Mouse (Mus musculus) intestine, embryonic 16.5 days (tissue): ENCODE measurements at regions not wholly inside any gene's neighbourhood (a gene's known extent, or its start where the extent isn't known, plus 50 kb on each side); places are given as distances from the start of the nearest gene placed in this dataset.

Experiments used
- ATAC-seq: fragments of 200-750 bp; cut with Nextera tagmentation; 2 replicates; pipeline ENCODE4 v1.8.0; 2017; ENCODE audit warnings: moderate TSS enrichment, moderate library complexity
- H3K27ac ChIP-seq: fragments of 300-500 bp; sonication (generic); 2 replicates; pipeline ENCODE4 v1.5.1; 2014; ENCODE audit warnings: mild to moderate bottlenecking, low read length
- H3K27me3 ChIP-seq: fragments of 300-500 bp; sonication (generic); replicated peaks from 2 replicates; pipeline ENCODE4 v1.6.1; 2014; ENCODE audit warnings: low read length, control low read depth, mixed read lengths; ENCODE audit not compliant: control insufficient read depth, insufficient read depth
- H3K36me3 ChIP-seq: fragments of 300-500 bp; sonication (generic); 2 replicates; pipeline ENCODE4 v1.6.1; 2014; ENCODE audit warnings: low read length, control low read depth; ENCODE audit not compliant: control insufficient read depth, insufficient read depth
- H3K4me1 ChIP-seq: fragments of 300-500 bp; sonication (generic); 2 replicates; pipeline ENCODE4 v1.6.1; 2014; ENCODE audit warnings: low read length, control low read depth, mixed read lengths; ENCODE audit not compliant: control insufficient read depth, insufficient read depth
- H3K4me2 ChIP-seq: fragments of 300-500 bp; sonication (generic); 2 replicates; pipeline ENCODE4 v1.6.1; 2014; ENCODE audit warnings: low read depth, low read length, control low read depth
- H3K4me3 ChIP-seq: fragments of 300-500 bp; sonication (generic); 2 replicates; pipeline ENCODE4 v1.5.1; 2014; ENCODE audit warnings: mild to moderate bottlenecking, low read length
- H3K9ac ChIP-seq: fragments of 300-500 bp; sonication (generic); 2 replicates; pipeline ENCODE4 v1.6.1; 2014; ENCODE audit warnings: low read depth, low read length
- H3K9me3 ChIP-seq: fragments of 300-500 bp; sonication (generic); 2 replicates; pipeline ENCODE4 v1.6.1; 2016; ENCODE audit warnings: low read length, control low read depth; ENCODE audit not compliant: control insufficient read depth
- WGBS: fragments of 180-500 bp; shearing (Covaris S2); extraction: QIAGEN DNeasy Blood & Tissue Kit; methylation state at CpG from one replicate; pipeline ENCODE4 v1.1.7; 2014; 5-methylcytosine and 5-hydroxymethylcytosine counted together

DNA sequence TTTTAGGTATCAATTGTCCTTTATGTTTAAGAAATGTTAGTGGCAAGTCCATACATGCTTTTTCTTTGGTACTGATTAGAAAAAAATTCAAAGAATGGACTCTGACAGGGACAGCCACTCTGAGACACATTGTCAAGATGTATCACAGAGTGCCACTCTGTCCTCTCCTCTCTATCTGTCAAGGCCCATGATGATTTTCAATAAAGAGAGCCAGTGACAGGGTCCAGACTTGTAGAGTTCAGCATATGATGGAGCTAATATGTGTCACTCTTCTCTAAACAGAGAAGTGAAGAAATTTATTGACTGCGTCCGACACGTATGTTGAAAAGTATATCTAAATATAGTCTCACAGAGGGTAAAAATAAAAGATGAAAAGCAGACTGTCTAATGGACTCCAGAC is 672.2 kb upstream of the 4930452B06Rik start:
- WGBS: 55% methylated on average over 3 of the region's 3 CpGs
- ATAC-seq: no peak
- no peaks in the 10 kb centered on the region for H3K9me3 ChIP-seq
- no peak overlapping the region for H3K9ac ChIP-seq
- no peak overlapping the region for H3K27ac ChIP-seq
- H3K36me3 ChIP-seq: no peaks in the 10 kb centered on the region
- no peak overlapping the region for H3K4me3 ChIP-seq
- no peaks in the 10 kb centered on the region for H3K27me3 ChIP-seq
- no peaks in the 10 kb centered on the region for H3K4me1 ChIP-seq
- no peak overlapping the region for H3K4me2 ChIP-seq

GRCm38 (mm10) chr14:9337107-9337506 is 671.1 kb upstream of the 4930452B06Rik start:
- Histone ChIP-seq H3K4me1 (no peaks in the 10 kb centered on the region), H3K4me3 (no peak overlapping the region), H3K27ac (no peak overlapping the region), H3K9me3 (no peaks in the 10 kb centered on the region), H3K27me3 (no peaks in the 10 kb centered on the region), H3K9ac (no peak overlapping the region), H3K4me2 (no peak overlapping the region), H3K36me3 (no peaks in the 10 kb centered on the region)
- WGBS: 75% methylated on average over 3 of the region's 3 CpGs
- ATAC-seq: no peak

DNA sequence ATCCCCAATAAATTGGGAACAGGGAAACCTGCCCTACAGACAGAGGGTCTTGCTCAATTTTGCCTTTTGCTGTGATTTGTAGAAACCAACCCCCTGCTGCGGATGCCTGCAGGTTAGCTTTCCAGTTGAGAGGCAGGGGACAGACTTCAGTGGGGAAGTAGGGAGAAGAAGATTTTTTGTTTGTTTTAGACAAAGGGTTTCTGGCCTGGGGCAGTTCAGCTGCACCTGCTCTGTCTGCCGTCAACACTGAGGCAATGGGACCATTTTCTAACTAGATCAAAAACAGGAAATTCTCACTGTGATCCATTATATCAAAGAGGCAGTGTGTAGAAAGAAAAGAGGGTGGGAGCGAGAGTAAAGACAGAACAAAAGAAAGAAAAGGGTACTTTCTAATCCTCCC is 665.6 kb upstream of the 4930452B06Rik start:
- Histone ChIP-seq H3K4me1 (no peaks in the 10 kb centered on the region), H3K9me3 (no peaks in the 10 kb centered on the region), H3K4me2 (no peak overlapping the region), H3K36me3 (no peaks in the 10 kb centered on the region), H3K27ac (no peak overlapping the region), H3K9ac (no peak overlapping the region), H3K27me3 (no peaks in the 10 kb centered on the region), H3K4me3 (no peak overlapping the region)
- ATAC-seq: no peak
- WGBS: 60% methylated on average over 3 of the region's 3 CpGs

GRCm38 (mm10) chr14:9330767-9331166 is 664.7 kb upstream of the 4930452B06Rik start:
- no peak overlapping the region for H3K27ac ChIP-seq
- no peak for ATAC-seq
- H3K27me3 ChIP-seq: no peaks in the 10 kb centered on the region
- H3K4me1 ChIP-seq: no peaks in the 10 kb centered on the region
- H3K9ac ChIP-seq: no peak overlapping the region
- H3K4me3 ChIP-seq: no peak overlapping the region
- H3K36me3 ChIP-seq: no peaks in the 10 kb centered on the region
- H3K9me3 ChIP-seq: no peaks in the 10 kb centered on the region
- H3K4me2 ChIP-seq: no peak overlapping the region

DNA sequence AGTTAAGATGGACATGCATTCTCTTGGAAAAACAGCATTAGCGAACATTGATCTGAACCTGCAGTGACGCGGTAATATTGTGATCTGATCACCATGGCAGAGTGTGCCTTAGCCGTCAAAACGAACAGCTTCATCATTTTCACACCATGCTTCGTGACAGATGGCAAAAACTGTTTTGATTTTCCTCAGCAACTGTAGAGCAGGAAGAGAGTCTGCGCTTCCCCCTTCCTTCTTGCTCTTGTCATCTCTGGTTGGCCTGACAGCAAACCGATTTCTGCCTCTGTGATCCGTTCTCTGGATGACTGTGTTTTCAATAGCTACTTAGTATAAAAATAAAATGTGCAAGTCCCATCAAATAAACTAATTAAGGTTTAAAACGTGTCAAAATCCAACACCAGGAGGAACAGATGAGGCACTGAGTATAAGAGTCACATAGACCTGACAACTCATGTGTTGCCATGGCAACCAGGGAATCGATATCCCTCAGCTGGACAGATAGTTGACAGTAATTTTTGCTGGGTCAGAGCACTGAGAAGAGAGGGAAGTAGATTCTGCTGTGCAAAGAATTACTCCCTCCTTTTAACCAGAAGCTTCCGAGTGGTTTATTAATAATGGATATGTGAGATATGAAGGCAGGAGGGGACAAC is 663.9 kb upstream of the 4930452B06Rik start:
- Histone ChIP-seq H3K36me3 (no peaks in the 10 kb centered on the region), H3K4me1 (no peaks in the 10 kb centered on the region), H3K4me3 (no peak overlapping the region), H3K27ac (no peak overlapping the region), H3K9me3 (no peaks in the 10 kb centered on the region), H3K9ac (no peak overlapping the region), H3K27me3 (no peaks in the 10 kb centered on the region), H3K4me2 (no peak overlapping the region)
- 78% methylated on average over 12 of the region's 12 CpGs for WGBS
- no peak for ATAC-seq

GRCm38 (mm10) chr14:9327344-9327743 is 661.3 kb upstream of the 4930452B06Rik start:
- Histone ChIP-seq H3K36me3 (no peaks in the 10 kb centered on the region), H3K9ac (no peak overlapping the region), H3K9me3 (no peaks in the 10 kb centered on the region), H3K4me2 (no peak overlapping the region), H3K4me3 (no peak overlapping the region), H3K27ac (no peak overlapping the region), H3K4me1 (no peaks in the 10 kb centered on the region), H3K27me3 (no peaks in the 10 kb centered on the region)
- WGBS: 79% methylated on average over 1 of the region's 1 CpGs
- ATAC-seq: no peak

- Histone ChIP-seq H3K36me3 (no peaks in the 10 kb centered on the region), H3K9ac (no peak overlapping the region), H3K27ac (no peak overlapping the region), H3K27me3 (no peaks in the 10 kb centered on the region), H3K4me3 (no peak overlapping the region), H3K9me3 (no peaks in the 10 kb centered on the region), H3K4me1 (no peaks in the 10 kb centered on the region), H3K4me2 (no peak overlapping the region)
- WGBS: 63% methylated on average over 4 of the region's 4 CpGs
- ATAC-seq: no peak
These were observed 653.8 kb upstream of the 4930452B06Rik start for GRCm38 (mm10) chr14:9319842-9320241.

DNA sequence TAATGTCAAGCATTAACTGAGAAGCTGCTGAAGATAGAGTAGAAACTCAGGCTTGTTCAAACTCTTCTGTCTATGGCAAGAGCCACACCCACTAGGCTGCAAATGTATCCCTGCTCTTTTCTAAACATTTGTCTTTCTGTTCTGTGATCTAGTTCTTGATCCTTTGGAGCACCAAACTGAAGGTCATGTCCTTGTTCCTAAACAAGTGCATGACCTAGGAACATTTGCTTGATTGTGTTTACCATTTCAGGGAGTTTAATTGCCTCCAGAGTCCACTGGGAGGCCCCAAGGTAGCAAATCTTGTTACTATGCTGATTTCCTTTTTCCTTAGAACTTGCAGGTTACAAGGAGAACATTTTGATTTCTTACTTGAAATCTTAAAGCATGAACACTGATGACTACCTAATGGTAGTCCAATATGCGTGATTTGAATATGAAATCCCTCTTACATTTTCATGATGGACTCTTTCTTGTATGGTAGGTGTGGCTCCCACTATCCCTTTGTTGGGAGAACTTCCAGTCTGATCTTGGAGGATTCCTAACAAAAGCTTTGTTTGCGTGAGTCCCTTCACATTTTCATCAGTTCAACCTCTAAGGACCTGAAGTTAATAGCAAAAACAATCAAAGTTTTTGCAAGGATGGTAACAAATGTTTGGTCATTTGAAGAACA is 652.9 kb upstream of the 4930452B06Rik start:
- no peaks in the 10 kb centered on the region for H3K4me1 ChIP-seq
- H3K36me3 ChIP-seq: no peaks in the 10 kb centered on the region
- 90% methylated on average over 2 of the region's 2 CpGs for WGBS
- no peak for ATAC-seq
- H3K4me2 ChIP-seq: no peak overlapping the region
- H3K27me3 ChIP-seq: no peaks in the 10 kb centered on the region
- H3K9ac ChIP-seq: no peak overlapping the region
- no peak overlapping the region for H3K27ac ChIP-seq
- no peaks in the 10 kb centered on the region for H3K9me3 ChIP-seq
- no peak overlapping the region for H3K4me3 ChIP-seq

- H3K36me3 ChIP-seq: no peaks in the 10 kb centered on the region
- 69% methylated on average over 3 of the region's 3 CpGs for WGBS
- H3K9me3 ChIP-seq: no peaks in the 10 kb centered on the region
- no peaks in the 10 kb centered on the region for H3K4me1 ChIP-seq
- H3K4me3 ChIP-seq: no peak overlapping the region
- no peak overlapping the region for H3K9ac ChIP-seq
- ATAC-seq: no peak
- H3K4me2 ChIP-seq: no peak overlapping the region
- H3K27ac ChIP-seq: no peak overlapping the region
- H3K27me3 ChIP-seq: no peaks in the 10 kb centered on the region
These were observed 649.2 kb upstream of the 4930452B06Rik start for GRCm38 (mm10) chr14:9315224-9315623.

GRCm38 (mm10) chr14:9296145-9296544 is 630.1 kb upstream of the 4930452B06Rik start:
- H3K4me2 ChIP-seq: no peak overlapping the region
- ATAC-seq: no peak
- no peaks in the 10 kb centered on the region for H3K9me3 ChIP-seq

More at GRCm38 (mm10) chr14:9296145-9296544, 630.1 kb upstream of the 4930452B06Rik start:
- no peaks in the 10 kb centered on the region for H3K36me3 ChIP-seq
- no peaks in the 10 kb centered on the region for H3K27me3 ChIP-seq
- H3K4me3 ChIP-seq: no peak overlapping the region
- H3K27ac ChIP-seq: no peak overlapping the region
- 80% methylated on average over 1 of the region's 1 CpGs for WGBS
- no peak overlapping the region for H3K9ac ChIP-seq
- H3K4me1 ChIP-seq: no peaks in the 10 kb centered on the region
